Mouse (Mus musculus): ENCODE data around the gene Cdkn2d. TPM values are rescaled to one million over a fixed set of nuclear protein-coding genes. Genes with fewer than 3 reads are reported as not detected.

Cdkn2d gene
- total RNA-seq, 2 experiments from 2014 or later: 53.7 to 54.4 TPM

- peak overlapping the region; percentile 57 for H3K4me3 ChIP-seq
- no peak for TF ChIP-seq CTCF (conservative IDR thresholded peaks at IDR 0.05)
- peak overlapping the region; percentile 75; the same call in 1 of the 2 replicates for H3K27ac ChIP-seq
- DNase-seq (ENCODE audit: low spot score in 2 of 2): no peak
Observed at GRCm38 (mm10) chr9:21245113-21245487, 46.1 kb downstream of the Cdkn2d start.

GRCm38 (mm10) chr9:21244428-21245112, 46.6 kb downstream of the Cdkn2d start:
- TF ChIP-seq CTCF (conservative IDR thresholded peaks at IDR 0.05): no peak
- DNase-seq (ENCODE audit: low spot score in 2 of 2): no peak
- peak overlapping the region; percentile 57 for H3K4me3 ChIP-seq
- peak overlapping the region; percentile 75 for H3K27ac ChIP-seq

- no peak for DNase-seq (ENCODE audit: low spot score in 2 of 2)
- TF ChIP-seq CTCF (conservative IDR thresholded peaks at IDR 0.05): no peak
- peak overlapping the region; percentile 75 for H3K27ac ChIP-seq
- peak overlapping the region; percentile 57 for H3K4me3 ChIP-seq
Observed at GRCm38 (mm10) chr9:21243826-21244427, 47.3 kb downstream of the Cdkn2d start.

GRCm38 (mm10) chr9:21241343-21241742, 49.9 kb downstream of the Cdkn2d start:
- DNase-seq (ENCODE audit: low spot score in 2 of 2): peak; percentile 76 to 82
- H3K4me3 ChIP-seq: no peak overlapping the region
- peak; percentile 98 for TF ChIP-seq CTCF (conservative IDR thresholded peaks at IDR 0.05)
- H3K27ac ChIP-seq: no peak overlapping the region

- no peak for TF ChIP-seq CTCF (conservative IDR thresholded peaks at IDR 0.05)
- Histone ChIP-seq H3K27ac (peak overlapping the region; percentile 99), H3K4me3 (peak overlapping the region; percentile 82)
- DNase-seq (ENCODE audit: low spot score in 2 of 2): no peak
Observed at GRCm38 (mm10) chr9:21239465-21239848, 51.8 kb downstream of the Cdkn2d start.

GRCm38 (mm10) chr9:21238733-21239464, 52.3 kb downstream of the Cdkn2d start, which contains the start of gene Keap1:
Gene Keap1 (minus strand): TSS chr9:21239361.
- peak within 1 kb of the TSS; percentile 82 for H3K4me3 ChIP-seq
- peak; percentile 45 to 66 for DNase-seq (ENCODE audit: low spot score in 2 of 2)
- H3K27ac ChIP-seq: peak within 1 kb of the TSS; percentile 99
- TF ChIP-seq CTCF (conservative IDR thresholded peaks at IDR 0.05): no peak; the same call in 1 of the 2 replicates

Other genes starting within 250 kb of the Cdkn2d start
- gene Zglp1, start 224.3 kb downstream of the Cdkn2d start, total RNA-seq (2021): under 1 TPM in 1 of 2 experiments, not detected in 1; 0.71 TPM
- gene Gm49373, start 218.3 kb downstream of the Cdkn2d start, total RNA-seq (2021): 1 to 10 TPM in 1 of 2 experiments, under 1 TPM in 1; 0.74 to 2.7 TPM
- 10 to 100 TPM; 61.1 to 62.0 TPM for gene Fdx1l, start 217.8 kb downstream of the Cdkn2d start, total RNA-seq (2021)
- gene Gm38431, start 199.4 kb downstream of the Cdkn2d start, total RNA-seq (2021): 1 to 10 TPM; 2.9 to 3.8 TPM
- gene Raver1, start 199.4 kb downstream of the Cdkn2d start, total RNA-seq (2021): 10 to 100 TPM; 34.5 to 36.5 TPM
- gene Tyk2, start 160.2 kb downstream of the Cdkn2d start, total RNA-seq (2021): 10 to 100 TPM; 16.8 to 21.5 TPM
- 100 to 1,000 TPM; 144 to 150 TPM for gene Cdc37, start 141.4 kb downstream of the Cdkn2d start, total RNA-seq (2021)
- 10 to 100 TPM; 86.6 to 89.3 TPM for gene Pde4a, start 125.7 kb downstream of the Cdkn2d start, total RNA-seq (2021)
- gene Keap1, start 52.0 kb downstream of the Cdkn2d start, total RNA-seq (2021): 10 to 100 TPM; 56.7 to 60.6 TPM
- 10 to 100 TPM; 10.6 to 10.9 TPM for gene S1pr5, start 43.0 kb downstream of the Cdkn2d start, total RNA-seq (2021)
- 10 to 100 TPM; 39.8 to 40.2 TPM for gene Atg4d, start 26.1 kb downstream of the Cdkn2d start, total RNA-seq (2021)
- 10 to 100 TPM; 45.1 to 46.6 TPM for gene Kri1, start 3.4 kb downstream of the Cdkn2d start, total RNA-seq (2021)
- gene Ap1m2, start 20.9 kb upstream of the Cdkn2d start, total RNA-seq (2021): under 1 TPM; 0.41 to 0.76 TPM
- 10 to 100 TPM; 50.7 to 52.6 TPM for gene Slc44a2, start 29.3 kb upstream of the Cdkn2d start, total RNA-seq (2021)
- gene Ilf3, start 76.5 kb upstream of the Cdkn2d start, total RNA-seq (2021): 100 to 1,000 TPM; 106 to 108 TPM
- 10 to 100 TPM; 31.2 to 46.2 TPM for gene Qtrt1, start 120.4 kb upstream of the Cdkn2d start, total RNA-seq (2021)
- 10 to 100 TPM; 58.0 to 69.6 TPM for gene Dnm2, start 133.5 kb upstream of the Cdkn2d start, total RNA-seq (2021)
- 10 to 100 TPM; 13.5 to 15.5 TPM for gene Tmed1, start 218.8 kb upstream of the Cdkn2d start, total RNA-seq (2021)
- gene AB124611, start 234.8 kb upstream of the Cdkn2d start, total RNA-seq (2021): under 1 TPM; 0.27 to 0.44 TPM

Data from layer of hippocampus, adult 2 months (tissue).